Mouse (Mus musculus) thymus, adult 2 months (tissue): ENCODE measurements at regions not wholly inside any gene's neighbourhood (a gene's known extent, or its start where the extent isn't known, plus 50 kb on each side); places are given as distances from the start of the nearest gene placed in this dataset.

Experiments
- DNase-seq: peaks from one replicate; pipeline ENCODE4 v3.0.0; 2021
- H3K27ac ChIP-seq: fragments of 200-500 bp; 2 replicates; pipeline ENCODE4 v1.5.1; 2012; ENCODE audit warnings: low read length, control low read depth; ENCODE audit not compliant: control insufficient read depth, insufficient read depth
- H3K27me3 ChIP-seq: fragments of 200-500 bp; 2 replicates; pipeline ENCODE4 v1.6.1; 2012; ENCODE audit warnings: mild to moderate bottlenecking, low read length, moderate library complexity, mixed read lengths; ENCODE audit not compliant: control insufficient read depth, insufficient read depth
- H3K36me3 ChIP-seq: fragments of 200-500 bp; 2 replicates; pipeline ENCODE4 v1.6.1; 2012; ENCODE audit warnings: mild to moderate bottlenecking, low read length, moderate library complexity; ENCODE audit not compliant: control insufficient read depth, insufficient read depth
- H3K4me1 ChIP-seq: fragments of 200-500 bp; replicated peaks from 2 replicates; pipeline ENCODE4 v1.6.1; 2012; ENCODE audit warnings: low read length; ENCODE audit not compliant: control insufficient read depth, insufficient read depth
- H3K4me3 ChIP-seq: fragments of 200-500 bp; 2 replicates; pipeline ENCODE4 v1.5.1; 2012; ENCODE audit warnings: mild to moderate bottlenecking, low read length, control low read depth, moderate library complexity; ENCODE audit not compliant: control insufficient read depth, insufficient read depth
- CTCF ChIP-seq: fragments of 200-500 bp; IDR thresholded peaks from 2 replicates; pipeline ENCODE4 v1.5.1; 2012; ENCODE audit warnings: mild to moderate bottlenecking, control low read depth, low read length, moderate library complexity, borderline replicate concordance; ENCODE audit not compliant: control insufficient read depth, poor library complexity, insufficient read depth; ENCODE audit errors: extremely low read depth
- POLR2A ChIP-seq: fragments of 200-500 bp; IDR thresholded peaks from 2 replicates; pipeline ENCODE4 v1.6.1; 2012; ENCODE audit warnings: mild to moderate bottlenecking, low read length, control low read depth, moderate library complexity; ENCODE audit not compliant: control insufficient read depth, poor library complexity, insufficient read depth; ENCODE audit errors: extremely low read depth
- WGBS: fragments of 180-500 bp; shearing (Covaris S2); methylation state at CpG from one replicate; pipeline ENCODE4 v1.1.7; 2018; 5-methylcytosine and 5-hydroxymethylcytosine counted together

DNA sequence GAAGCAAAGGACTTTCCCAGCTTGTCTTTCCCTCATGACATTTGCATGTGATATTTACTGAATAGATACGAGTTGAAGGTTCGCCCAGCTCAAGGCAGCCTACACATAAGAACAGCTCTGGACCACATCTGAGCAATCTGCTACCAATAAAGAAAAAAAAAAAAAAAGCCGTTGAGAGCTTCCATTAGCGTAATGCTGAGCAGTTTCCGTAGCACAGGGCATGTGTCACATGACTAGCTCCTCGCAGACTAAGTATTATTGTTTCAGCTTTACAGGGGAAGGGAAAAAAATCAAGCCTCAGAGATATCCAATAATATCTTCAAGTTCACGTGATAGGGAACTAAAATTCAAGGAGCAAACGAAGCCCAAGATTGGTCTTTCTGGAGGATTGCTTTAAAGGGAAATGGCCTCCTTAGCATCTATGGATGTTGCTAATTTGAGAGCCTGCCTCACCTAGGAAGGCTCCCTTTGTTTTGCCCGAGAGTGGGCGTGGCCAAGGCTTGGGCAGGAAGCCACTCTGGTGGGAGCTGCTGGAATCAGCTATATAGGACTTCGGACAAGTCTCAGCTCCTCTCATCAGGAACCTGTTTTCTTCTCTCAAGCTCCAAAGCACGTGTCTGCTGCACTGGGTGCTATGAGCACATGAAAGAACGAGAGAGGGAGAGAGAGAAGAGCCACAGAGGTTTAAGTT is 157.0 kb upstream of the Gm49356 start:
- no peak overlapping the region for H3K27ac ChIP-seq
- 35% methylated on average over 13 of the region's 13 CpGs for WGBS
- no peak overlapping the region for H3K4me3 ChIP-seq
- H3K4me1 ChIP-seq, result peaks cover 15% of the 10 kb centered on the region
- TF ChIP-seq POLR2A (no peak), CTCF (no peak)
- DNase-seq, result peak; percentile 14
- no peaks in the 10 kb centered on the region for H3K27me3 ChIP-seq
- no peaks in the 10 kb centered on the region for H3K36me3 ChIP-seq
